Comparison of ENCODE assay signal across 8 mouse cellular contexts in the genomic region with DNA sequence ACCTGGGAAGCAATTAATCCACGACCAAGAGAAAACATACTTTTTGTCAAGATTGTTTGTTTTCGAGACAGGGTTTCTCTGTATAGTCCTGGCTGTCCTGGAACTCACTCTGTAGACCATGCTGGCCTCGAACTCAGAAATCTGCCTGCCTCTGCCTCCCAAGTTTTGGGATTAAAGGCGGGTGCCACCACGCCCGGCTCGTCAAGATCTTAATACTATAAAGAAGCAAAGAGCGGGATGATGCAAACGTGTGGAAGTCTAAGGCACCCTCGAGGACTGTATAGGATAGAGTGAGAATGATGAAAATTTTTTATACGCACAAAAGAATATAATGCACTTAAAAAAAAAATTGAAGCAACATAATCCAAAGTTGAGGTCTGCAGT. TPM values are rescaled to one million over a fixed set of nuclear protein-coding genes. Genes with fewer than 3 reads are reported as not detected.
A peak's percentile ranks its signal among the peaks of the same experiment; 100 is the strongest.
DNase-seq lines count a peak whose midpoint lies in the region; ATAC-seq and TF ChIP-seq lines count a peak whose summit lies in the region.
"Not testable (repeated sequence)": the region's sequence is repeated elsewhere in the genome, so short reads cannot be mapped to it uniquely, and the experiment has no call there.

No protein-coding gene starts in this region.

- TF ChIP-seq CTCF in ES-Bruce4 (IDR thresholded peaks at IDR 0.05; ENCODE audit: low read depth, low read length); kidney, postnatal 0 days (IDR thresholded peaks at IDR 0.05; ENCODE audit: low read depth); spleen, adult 2 months (IDR thresholded peaks at IDR 0.05; ENCODE audit: extremely low read depth, insufficient read depth, insufficient read length, insufficient replicate concordance): not testable (repeated sequence)

- not testable (repeated sequence) for ATAC-seq in embryonic facial prominence, embryonic 13.5 days (ENCODE audit: insufficient number of reproducible peaks, insufficient read depth, low FRiP score, low TSS enrichment, low read depth); hindbrain, embryonic 13.5 days (ENCODE audit: low FRiP score); kidney, postnatal 0 days (replicated peaks; ENCODE audit: low FRiP score, low read depth); liver, embryonic 15.5 days (ENCODE audit: insufficient read depth); midbrain, embryonic 14.5 days (ENCODE audit: low FRiP score, low TSS enrichment)

- H3K27ac ChIP-seq in ES-Bruce4 (ENCODE audit: insufficient read depth, low read length), result peak overlapping the region; percentile 45
- peak overlapping the region; percentile 88 for H3K27ac ChIP-seq in embryonic facial prominence, embryonic 13.5 days
- peak overlapping the region; percentile 91 for H3K27ac ChIP-seq in hindbrain, embryonic 13.5 days
- H3K27ac ChIP-seq in kidney, postnatal 0 days, result peak overlapping the region; percentile 27
- H3K27ac ChIP-seq in liver, embryonic 15.5 days (replicated peaks), result peak overlapping the region; percentile 69
- H3K27ac ChIP-seq in midbrain, embryonic 14.5 days (replicated peaks; ENCODE audit: low read depth, low read length), result peak overlapping the region; percentile 84
- peak overlapping the region; percentile 32; the same call in 1 of the 2 replicates for H3K27ac ChIP-seq in spleen, adult 2 months (ENCODE audit: insufficient read depth, low read length)

- peak overlapping the region; percentile 83 for H3K9ac ChIP-seq in ES-Bruce4 (ENCODE audit: low read depth, poor library complexity, severe bottlenecking)
- peak overlapping the region; percentile 93; the same call in 1 of the 2 replicates for H3K9ac ChIP-seq in embryonic facial prominence, embryonic 13.5 days
- 0 out of 2 replicates have a peak overlapping the region, but pooled peaks have one; percentile 89 for H3K9ac ChIP-seq in hindbrain, embryonic 13.5 days
- not testable (repeated sequence) for H3K9ac ChIP-seq in kidney, postnatal 0 days (ENCODE audit: low read depth, low read length); midbrain, embryonic 14.5 days (replicated peaks; ENCODE audit: low read length)
- H3K9ac ChIP-seq in liver, embryonic 15.5 days, result peak overlapping the region; percentile 78

- not testable (repeated sequence) for TF ChIP-seq EP300 in ES-Bruce4 (IDR thresholded peaks at IDR 0.05; ENCODE audit: insufficient read depth, low read depth, low read length)

- H3K4me2 ChIP-seq in embryonic facial prominence, embryonic 13.5 days, result peak overlapping the region; percentile 89
- peak overlapping the region; percentile 91 for H3K4me2 ChIP-seq in hindbrain, embryonic 13.5 days
- H3K4me2 ChIP-seq in kidney, postnatal 0 days (ENCODE audit: low read length), result not testable (repeated sequence)
- H3K4me2 ChIP-seq in liver, embryonic 15.5 days, result peak overlapping the region; percentile 89
- H3K4me2 ChIP-seq in midbrain, embryonic 14.5 days (ENCODE audit: low read length), result peak overlapping the region; percentile 85

- H3K9me3 ChIP-seq in ES-Bruce4 (replicated peaks; ENCODE audit: control insufficient read depth, insufficient read depth, low read length, poor library complexity, severe bottlenecking); embryonic facial prominence, embryonic 13.5 days; hindbrain, embryonic 13.5 days; kidney, postnatal 0 days (replicated peaks; ENCODE audit: low read length); liver, embryonic 15.5 days (replicated peaks); midbrain, embryonic 14.5 days (ENCODE audit: control insufficient read depth, low read length): not testable (repeated sequence)

- WGBS in embryonic facial prominence, embryonic 13.5 days, result 76% methylated on average over 11 of the region's 11 CpGs
- WGBS in hindbrain, embryonic 13.5 days, result 81% methylated on average over 11 of the region's 11 CpGs
- WGBS in kidney, postnatal 0 days, result 81% methylated on average over 11 of the region's 11 CpGs
- 70% methylated on average over 11 of the region's 11 CpGs for WGBS in liver, embryonic 15.5 days (ENCODE audit: insufficient replicate concordance)
- WGBS in midbrain, embryonic 14.5 days, result 75% methylated on average over 11 of the region's 11 CpGs
- WGBS in spleen, adult 2 months, result 75% methylated on average over 11 of the region's 11 CpGs

- H3K4me1 ChIP-seq in ES-Bruce4 (ENCODE audit: control insufficient read depth, insufficient read depth, low read length); spleen, adult 2 months (ENCODE audit: control insufficient read depth, insufficient read depth, insufficient read length): not testable (repeated sequence)
- peaks cover 39% of the 10 kb centered on the region for H3K4me1 ChIP-seq in embryonic facial prominence, embryonic 13.5 days
- H3K4me1 ChIP-seq in hindbrain, embryonic 13.5 days (replicated peaks), result peaks cover 37% of the 10 kb centered on the region
- peaks cover 13% of the 10 kb centered on the region for H3K4me1 ChIP-seq in kidney, postnatal 0 days (replicated peaks; ENCODE audit: insufficient read depth, low read length)
- peaks cover 50% of the 10 kb centered on the region for H3K4me1 ChIP-seq in liver, embryonic 15.5 days (replicated peaks)
- H3K4me1 ChIP-seq in midbrain, embryonic 14.5 days (ENCODE audit: control insufficient read depth, insufficient read depth, low read length), result peaks cover 13% of the 10 kb centered on the region

- peak; percentile 93 for DNase-seq in heart, adult 11 months
- not testable (repeated sequence) for DNase-seq in kidney, postnatal 0 days (ENCODE audit: low spot score); midbrain, embryonic 14.5 days; spleen, adult 2 months (ENCODE audit: low read depth in 1 of 2, low spot score in 2 of 2)

- H3K36me3 ChIP-seq in ES-Bruce4 (ENCODE audit: control insufficient read depth, insufficient read depth, low read length, poor library complexity, severe bottlenecking); embryonic facial prominence, embryonic 13.5 days; hindbrain, embryonic 13.5 days; kidney, postnatal 0 days (ENCODE audit: insufficient read depth, low read length); liver, embryonic 15.5 days (replicated peaks); spleen, adult 2 months (ENCODE audit: control insufficient read depth, insufficient read depth, low read length): not testable (repeated sequence)
- H3K36me3 ChIP-seq in midbrain, embryonic 14.5 days (ENCODE audit: control insufficient read depth, insufficient read depth, low read length), result peaks cover 10% of the 10 kb centered on the region

- H3K4me3 ChIP-seq in ES-Bruce4 (ENCODE audit: low read depth, low read length), result peak overlapping the region; percentile 27
- H3K4me3 ChIP-seq in embryonic facial prominence, embryonic 13.5 days, result peak overlapping the region; percentile 95
- H3K4me3 ChIP-seq in hindbrain, embryonic 13.5 days, result peak overlapping the region; percentile 97
- not testable (repeated sequence) for H3K4me3 ChIP-seq in kidney, postnatal 0 days (replicated peaks; ENCODE audit: low read depth, low read length)
- peak overlapping the region; percentile 92 for H3K4me3 ChIP-seq in liver, embryonic 15.5 days (replicated peaks)
- peak overlapping the region; percentile 87 for H3K4me3 ChIP-seq in midbrain, embryonic 14.5 days (replicated peaks; ENCODE audit: low read depth, low read length)
- peak overlapping the region; percentile 11; the same call in 1 of the 2 replicates for H3K4me3 ChIP-seq in spleen, adult 2 months (ENCODE audit: extremely low read depth, insufficient read depth, insufficient read length)

- TF ChIP-seq POLR2A in ES-Bruce4 (IDR thresholded peaks at IDR 0.05; ENCODE audit: insufficient read depth, low read length); spleen, adult 2 months (IDR thresholded peaks at IDR 0.05; ENCODE audit: low read depth, low read length): not testable (repeated sequence)

- H3K27me3 ChIP-seq in ES-Bruce4 (ENCODE audit: control insufficient read depth, insufficient read depth, low read length, poor library complexity, severe bottlenecking); embryonic facial prominence, embryonic 13.5 days; hindbrain, embryonic 13.5 days; kidney, postnatal 0 days (ENCODE audit: insufficient read depth, low read length); liver, embryonic 15.5 days; midbrain, embryonic 14.5 days (ENCODE audit: control insufficient read depth, insufficient read depth, low read length); spleen, adult 2 months (ENCODE audit: control insufficient read depth, insufficient read depth, low read length): not testable (repeated sequence)

RNA-seq across cellular contexts. Expression of a gene that starts 0.5 kb away (rescaled TPM):
- polyA plus RNA-seq in ES-Bruce4 (2011; ENCODE audit: insufficient read depth, insufficient read length, low read depth, missing spikeins), result 90.0 and 91.0 TPM in 2 replicates
- polyA plus RNA-seq in embryonic facial prominence, embryonic 13.5 days (2015; fragmentation: Nextera tagmentation; extraction: Ambion mirVana), result 59.1 and 59.3 TPM in 2 replicates
- 47.1 and 49.5 TPM in 2 replicates for polyA plus RNA-seq in hindbrain, embryonic 13.5 days (2015; fragmentation: Nextera tagmentation; extraction: Ambion mirVana)
- polyA plus RNA-seq in kidney, postnatal 0 days (2015; fragmentation: Nextera tagmentation; extraction: Ambion mirVana), result 42.3 and 49.8 TPM in 2 replicates
- 19.1 and 20.9 TPM in 2 replicates for polyA plus RNA-seq in liver, embryonic 15.5 days (2015; fragmentation: Nextera tagmentation; extraction: Ambion mirVana)
- 46.3 and 50.3 TPM in 2 replicates for polyA plus RNA-seq in midbrain, embryonic 14.5 days (2014; fragmentation: Nextera tagmentation; extraction: Ambion mirVana)
- polyA plus RNA-seq in spleen, adult 2 months (2012; rRNA removed), result 51.7 and 66.0 TPM in 2 replicates

RNA-seq across cellular contexts. Expression of a gene that starts 1.3 kb away (rescaled TPM):
- polyA plus RNA-seq in ES-Bruce4 (2011; ENCODE audit: insufficient read depth, insufficient read length, low read depth, missing spikeins), result 59.9 and 74.8 TPM in 2 replicates
- polyA plus RNA-seq in embryonic facial prominence, embryonic 13.5 days (2015; fragmentation: Nextera tagmentation; extraction: Ambion mirVana), result 19.0 and 19.8 TPM in 2 replicates
- 21.1 and 24.0 TPM in 2 replicates for polyA plus RNA-seq in hindbrain, embryonic 13.5 days (2015; fragmentation: Nextera tagmentation; extraction: Ambion mirVana)
- polyA plus RNA-seq in kidney, postnatal 0 days (2015; fragmentation: Nextera tagmentation; extraction: Ambion mirVana), result 15.2 and 17.1 TPM in 2 replicates
- 12.4 and 14.3 TPM in 2 replicates for polyA plus RNA-seq in liver, embryonic 15.5 days (2015; fragmentation: Nextera tagmentation; extraction: Ambion mirVana)
- polyA plus RNA-seq in midbrain, embryonic 14.5 days (2014; fragmentation: Nextera tagmentation; extraction: Ambion mirVana), result 26.3 and 35.0 TPM in 2 replicates
- polyA plus RNA-seq in spleen, adult 2 months (2012; rRNA removed), result 31.6 and 36.9 TPM in 2 replicates

RNA-seq across cellular contexts. Expression of a gene that starts 46.2 kb away (rescaled TPM):
- 2.5 and 4.2 TPM in 2 replicates for polyA plus RNA-seq in ES-Bruce4 (2011; ENCODE audit: insufficient read depth, insufficient read length, low read depth, missing spikeins)
- 1.6 and 2.8 TPM in 2 replicates for polyA plus RNA-seq in embryonic facial prominence, embryonic 13.5 days (2015; fragmentation: Nextera tagmentation; extraction: Ambion mirVana)
- polyA plus RNA-seq in hindbrain, embryonic 13.5 days (2015; fragmentation: Nextera tagmentation; extraction: Ambion mirVana), result 0.44 and 2.2 TPM in 2 replicates
- polyA plus RNA-seq in kidney, postnatal 0 days (2015; fragmentation: Nextera tagmentation; extraction: Ambion mirVana), result 2.7 and 4.0 TPM in 2 replicates
- 0.32 and 0.54 TPM in 2 replicates for polyA plus RNA-seq in liver, embryonic 15.5 days (2015; fragmentation: Nextera tagmentation; extraction: Ambion mirVana)
- 0.92 and 1.6 TPM in 2 replicates for polyA plus RNA-seq in midbrain, embryonic 14.5 days (2014; fragmentation: Nextera tagmentation; extraction: Ambion mirVana)
- polyA plus RNA-seq in spleen, adult 2 months (2012; rRNA removed), result 0.23 and 0.69 TPM in 2 replicates

Comparison
In these comparisons a context has a peak if more than half of its experiments do, and no peak if none do; other contexts are left out.
1. H3K27ac ChIP-seq: peak in every context shown above with its lines; median percentile 91 in hindbrain, embryonic 13.5 days; 88 in embryonic facial prominence, embryonic 13.5 days; 84 in midbrain, embryonic 14.5 days; 69 in liver, embryonic 15.5 days; 45 in ES-Bruce4; 32 in spleen, adult 2 months; 27 in kidney, postnatal 0 days.